Mouse (Mus musculus): ENCODE data around the gene Tas2r134. TPM values are rescaled to one million over a fixed set of nuclear protein-coding genes. Genes with fewer than 3 reads are reported as not detected.

Gene Tas2r134
- polyA plus RNA-seq, 1 experiment from 2014 or later: not detected

GRCm38 (mm10) chr2:51590308-51590707, 37.0 kb upstream of the Tas2r134 start:
- Histone ChIP-seq H3K27ac (no peak overlapping the region), H3K4me2 (ENCODE audit: low read length) (no peak overlapping the region), H3K4me3 (replicated peaks; ENCODE audit: low read depth, low read length) (no peak overlapping the region), H3K27me3 (ENCODE audit: insufficient read depth, low read length) (no peaks in the 10 kb centered on the region), H3K9me3 (replicated peaks; ENCODE audit: low read length) (no peaks in the 10 kb centered on the region), H3K4me1 (replicated peaks; ENCODE audit: insufficient read depth, low read length) (no peaks in the 10 kb centered on the region), H3K36me3 (ENCODE audit: insufficient read depth, low read length) (no peaks in the 10 kb centered on the region), H3K9ac (ENCODE audit: low read depth, low read length) (no peak overlapping the region)
- DNase-seq (ENCODE audit: low spot score) (no peak), ATAC-seq (replicated peaks; ENCODE audit: low FRiP score, low read depth) (no peak)
- TF ChIP-seq CTCF (IDR thresholded peaks at IDR 0.05; ENCODE audit: low read depth): no peak
- WGBS: 73% methylated on average over 8 of the region's 8 CpGs

DNA sequence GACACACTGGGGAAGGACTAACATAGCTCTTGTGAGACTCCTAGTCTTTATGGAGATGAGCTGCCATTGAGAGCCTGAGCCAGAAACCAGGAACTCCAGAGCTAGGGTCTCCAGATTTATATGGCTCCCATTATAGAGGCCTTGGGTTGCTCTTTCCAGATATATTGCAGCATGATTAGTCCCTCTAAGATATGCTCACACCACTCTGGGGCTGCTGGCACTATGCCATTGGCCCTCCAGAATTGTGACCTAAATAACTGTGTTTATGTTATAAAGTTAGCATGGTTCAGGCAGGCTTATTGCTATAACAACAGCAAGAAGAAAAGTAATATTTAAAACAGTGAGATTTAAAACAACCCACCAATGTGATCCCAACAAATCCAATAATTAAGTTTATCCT, 35.2 kb upstream of the Tas2r134 start:
- no peak for ATAC-seq (replicated peaks; ENCODE audit: low FRiP score, low read depth)

DNA sequence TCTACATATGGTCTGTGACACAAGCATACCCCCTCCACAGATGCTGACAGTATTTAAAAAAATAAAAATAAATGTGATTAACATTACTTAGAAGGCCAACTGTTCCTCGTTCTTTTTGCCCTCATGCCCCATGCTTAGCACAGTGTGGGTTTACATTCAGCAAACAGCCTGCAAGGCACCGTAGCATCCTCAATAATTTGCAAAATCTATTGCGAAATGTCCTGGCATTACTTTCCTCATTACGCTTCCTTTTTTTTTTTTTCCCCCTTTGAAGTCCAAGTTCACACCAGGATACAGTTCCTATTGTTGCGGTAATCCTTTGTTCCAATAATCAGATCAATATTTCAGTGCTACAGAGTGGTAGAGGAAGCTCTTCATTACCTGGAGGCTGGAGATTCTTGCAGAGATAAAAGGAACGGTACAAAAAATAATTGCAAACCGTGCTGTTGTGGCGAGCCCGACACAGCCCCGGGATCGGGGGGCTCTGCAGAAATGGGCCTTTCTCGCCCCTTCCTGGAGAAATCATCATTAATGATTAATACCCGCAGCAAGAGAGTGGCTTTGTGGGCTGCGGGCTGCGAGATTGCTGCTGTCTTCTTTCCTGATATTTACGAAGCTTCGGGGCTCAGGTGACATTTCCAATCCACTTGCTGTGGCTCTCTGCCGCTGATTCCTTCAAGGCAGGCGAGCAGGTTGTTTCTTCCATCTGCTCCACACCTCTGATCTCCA, 27.7 kb upstream of the Tas2r134 start:
- H3K4me3 ChIP-seq (replicated peaks; ENCODE audit: low read depth, low read length): 0 out of 2 replicates have a peak overlapping the region, but pooled peaks have one; percentile 6
- 37% methylated on average over 19 of the region's 19 CpGs for WGBS

More for the DNA sequence above, 35.2 kb upstream of the Tas2r134 start:
- Histone ChIP-seq H3K27me3 (ENCODE audit: insufficient read depth, low read length) (no peaks in the 10 kb centered on the region), H3K27ac (no peak overlapping the region), H3K4me3 (replicated peaks; ENCODE audit: low read depth, low read length) (no peak overlapping the region), H3K4me2 (ENCODE audit: low read length) (no peak overlapping the region), H3K9me3 (replicated peaks; ENCODE audit: low read length) (no peaks in the 10 kb centered on the region), H3K4me1 (replicated peaks; ENCODE audit: insufficient read depth, low read length) (no peaks in the 10 kb centered on the region), H3K9ac (ENCODE audit: low read depth, low read length) (no peak overlapping the region), H3K36me3 (ENCODE audit: insufficient read depth, low read length) (no peaks in the 10 kb centered on the region)
- no peak for TF ChIP-seq CTCF (IDR thresholded peaks at IDR 0.05; ENCODE audit: low read depth)
- no peak for DNase-seq (ENCODE audit: low spot score)

DNA sequence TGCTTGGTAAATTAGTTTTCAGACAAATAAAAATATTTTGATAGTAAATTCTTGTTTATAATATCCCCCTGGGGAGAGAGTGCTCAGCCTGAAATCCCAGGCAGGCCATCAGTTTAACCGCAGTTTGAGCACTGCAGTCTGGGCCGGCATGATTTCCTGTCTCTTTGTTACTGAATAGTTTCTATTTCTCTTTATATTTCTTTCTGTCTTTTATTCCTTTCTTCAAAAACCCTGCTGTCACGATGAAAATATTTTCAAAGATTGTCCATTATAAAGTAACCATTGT, 27.2 kb upstream of the Tas2r134 start:
- no peak overlapping the region for H3K9ac ChIP-seq (ENCODE audit: low read depth, low read length)
- H3K4me2 ChIP-seq (ENCODE audit: low read length): peak overlapping the region; percentile 46
- H3K4me3 ChIP-seq (replicated peaks; ENCODE audit: low read depth, low read length): 0 out of 2 replicates have a peak overlapping the region, but pooled peaks have one; percentile 6
- no peak for TF ChIP-seq CTCF (IDR thresholded peaks at IDR 0.05; ENCODE audit: low read depth)
- no peaks in the 10 kb centered on the region for H3K36me3 ChIP-seq (ENCODE audit: insufficient read depth, low read length)
- no peak for DNase-seq (ENCODE audit: low spot score)
- 26% methylated on average over 3 of the region's 3 CpGs for WGBS
- no peak overlapping the region for H3K27ac ChIP-seq
- H3K4me1 ChIP-seq (replicated peaks; ENCODE audit: insufficient read depth, low read length): no peaks in the 10 kb centered on the region
- no peaks in the 10 kb centered on the region for H3K9me3 ChIP-seq (replicated peaks; ENCODE audit: low read length)
- H3K27me3 ChIP-seq (ENCODE audit: insufficient read depth, low read length): no peaks in the 10 kb centered on the region
- ATAC-seq (replicated peaks; ENCODE audit: low FRiP score, low read depth): no peak

More for the DNA sequence above, 27.7 kb upstream of the Tas2r134 start:
- H3K27ac ChIP-seq: no peak overlapping the region
- ATAC-seq (replicated peaks; ENCODE audit: low FRiP score, low read depth) (no peak), DNase-seq (ENCODE audit: low spot score) (peak; percentile 33)
- TF ChIP-seq CTCF (IDR thresholded peaks at IDR 0.05; ENCODE audit: low read depth): no peak
- no peaks in the 10 kb centered on the region for H3K36me3 ChIP-seq (ENCODE audit: insufficient read depth, low read length)
- no peaks in the 10 kb centered on the region for H3K9me3 ChIP-seq (replicated peaks; ENCODE audit: low read length)
- no peaks in the 10 kb centered on the region for H3K27me3 ChIP-seq (ENCODE audit: insufficient read depth, low read length)
- H3K9ac ChIP-seq (ENCODE audit: low read depth, low read length): no peak overlapping the region
- H3K4me1 ChIP-seq (replicated peaks; ENCODE audit: insufficient read depth, low read length): no peaks in the 10 kb centered on the region
- peak overlapping the region; percentile 46 for H3K4me2 ChIP-seq (ENCODE audit: low read length)

DNA sequence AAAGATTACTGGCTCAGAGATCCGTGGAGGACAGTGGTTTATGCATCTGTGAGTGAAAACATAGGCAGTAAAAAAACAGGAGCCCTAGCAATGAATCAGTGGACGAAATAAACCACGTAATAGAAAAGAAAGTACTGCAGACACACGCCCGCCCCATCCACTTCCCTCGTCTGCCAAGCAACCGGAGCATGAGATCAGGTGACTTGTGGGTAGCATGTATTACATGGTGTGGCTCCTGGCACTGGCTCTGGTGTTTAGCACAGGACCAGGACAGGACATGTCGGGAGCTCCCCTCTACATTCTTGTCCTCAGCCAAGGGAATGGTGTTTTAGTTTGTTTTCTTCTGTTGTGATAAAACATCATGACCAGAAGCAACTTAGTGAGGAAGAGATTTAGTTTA, 26.4 kb upstream of the Tas2r134 start:
- TF ChIP-seq CTCF (IDR thresholded peaks at IDR 0.05; ENCODE audit: low read depth): no peak
- WGBS: 59% methylated on average over 8 of the region's 8 CpGs
- no peaks in the 10 kb centered on the region for H3K9me3 ChIP-seq (replicated peaks; ENCODE audit: low read length)
- H3K4me3 ChIP-seq (replicated peaks; ENCODE audit: low read depth, low read length): no peak overlapping the region
- no peak overlapping the region for H3K27ac ChIP-seq
- no peak overlapping the region for H3K4me2 ChIP-seq (ENCODE audit: low read length)
- H3K4me1 ChIP-seq (replicated peaks; ENCODE audit: insufficient read depth, low read length): no peaks in the 10 kb centered on the region
- no peaks in the 10 kb centered on the region for H3K36me3 ChIP-seq (ENCODE audit: insufficient read depth, low read length)
- ATAC-seq (replicated peaks; ENCODE audit: low FRiP score, low read depth): no peak
- no peak for DNase-seq (ENCODE audit: low spot score)
- no peaks in the 10 kb centered on the region for H3K27me3 ChIP-seq (ENCODE audit: insufficient read depth, low read length)
- H3K9ac ChIP-seq (ENCODE audit: low read depth, low read length): no peak overlapping the region

- 59% methylated on average over 10 of the region's 10 CpGs for WGBS
- DNase-seq (ENCODE audit: low spot score) (no peak), ATAC-seq (replicated peaks; ENCODE audit: low FRiP score, low read depth) (no peak)
- H3K9ac ChIP-seq (ENCODE audit: low read depth, low read length): no peak overlapping the region
- H3K27me3 ChIP-seq (ENCODE audit: insufficient read depth, low read length): no peaks in the 10 kb centered on the region
- no peak overlapping the region for H3K27ac ChIP-seq
- H3K4me3 ChIP-seq (replicated peaks; ENCODE audit: low read depth, low read length): no peak overlapping the region
- no peaks in the 10 kb centered on the region for H3K36me3 ChIP-seq (ENCODE audit: insufficient read depth, low read length)
- H3K4me1 ChIP-seq (replicated peaks; ENCODE audit: insufficient read depth, low read length): no peaks in the 10 kb centered on the region
- no peak overlapping the region for H3K4me2 ChIP-seq (ENCODE audit: low read length)
- H3K9me3 ChIP-seq (replicated peaks; ENCODE audit: low read length): no peaks in the 10 kb centered on the region
- TF ChIP-seq CTCF (IDR thresholded peaks at IDR 0.05; ENCODE audit: low read depth): no peak
Measured at GRCm38 (mm10) chr2:51610305-51610704, 17.0 kb upstream of the Tas2r134 start.

DNA sequence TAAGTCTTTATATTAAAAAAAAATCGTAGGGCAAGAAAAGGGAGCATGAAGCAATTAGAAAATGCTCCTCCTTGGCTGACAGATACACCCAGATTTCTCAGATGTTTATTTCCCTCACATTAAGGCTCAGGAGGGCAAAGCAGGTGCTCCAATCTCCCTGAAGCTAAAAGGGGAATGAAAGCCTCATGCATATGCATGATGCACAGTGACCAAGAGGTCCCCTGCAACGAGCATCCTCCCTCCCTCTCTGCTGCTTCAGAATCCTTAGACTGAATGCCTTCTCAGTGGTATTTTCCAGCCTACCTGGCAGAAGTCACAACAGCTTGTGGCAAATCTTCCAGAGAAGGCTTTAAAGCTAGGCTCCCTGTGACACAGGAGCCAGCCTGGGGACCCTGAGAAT, 16.4 kb upstream of the Tas2r134 start:
- no peak overlapping the region for H3K27ac ChIP-seq
- no peaks in the 10 kb centered on the region for H3K27me3 ChIP-seq (ENCODE audit: insufficient read depth, low read length)
- WGBS: 37% methylated on average over 2 of the region's 2 CpGs
- H3K9me3 ChIP-seq (replicated peaks; ENCODE audit: low read length): no peaks in the 10 kb centered on the region
- no peak overlapping the region for H3K4me2 ChIP-seq (ENCODE audit: low read length)
- ATAC-seq (replicated peaks; ENCODE audit: low FRiP score, low read depth) (no peak), DNase-seq (ENCODE audit: low spot score) (no peak)
- no peaks in the 10 kb centered on the region for H3K36me3 ChIP-seq (ENCODE audit: insufficient read depth, low read length)
- no peaks in the 10 kb centered on the region for H3K4me1 ChIP-seq (replicated peaks; ENCODE audit: insufficient read depth, low read length)
- H3K9ac ChIP-seq (ENCODE audit: low read depth, low read length): no peak overlapping the region
- no peak for TF ChIP-seq CTCF (IDR thresholded peaks at IDR 0.05; ENCODE audit: low read depth)
- no peak overlapping the region for H3K4me3 ChIP-seq (replicated peaks; ENCODE audit: low read depth, low read length)

Data from kidney, postnatal 0 days (tissue).